Mouse (Mus musculus) midbrain, embryonic 14.5 days (tissue): ENCODE measurements around the gene Meis2. TPM values are rescaled to one million over a fixed set of nuclear protein-coding genes. Genes with fewer than 3 reads are reported as not detected.

Experiments
- ATAC-seq: fragments of 200-750 bp; cut with Nextera tagmentation; 2 replicates; pipeline ENCODE4 v1.8.0; 2017; ENCODE audit warnings: moderate number of reproducible peaks, moderate library complexity; ENCODE audit not compliant: low FRiP score, low TSS enrichment
- DNase-seq: peaks from one replicate; pipeline ENCODE4 v3.0.0-alpha.2; 2015
- H3K27ac ChIP-seq: fragments of 300-500 bp; sonication (generic); replicated peaks from 2 replicates; pipeline ENCODE4 v1.5.1; 2014; ENCODE audit warnings: mild to moderate bottlenecking, low read depth, low read length, moderate library complexity
- H3K27me3 ChIP-seq: fragments of 300-500 bp; sonication (generic); 2 replicates; pipeline ENCODE4 v1.6.1; 2014; ENCODE audit warnings: low read length, control low read depth, mixed read lengths; ENCODE audit not compliant: control insufficient read depth, insufficient read depth
- H3K36me3 ChIP-seq: fragments of 300-500 bp; sonication (generic); 2 replicates; pipeline ENCODE4 v1.6.1; 2014; ENCODE audit warnings: low read length, control low read depth; ENCODE audit not compliant: control insufficient read depth, insufficient read depth
- H3K4me1 ChIP-seq: fragments of 300-500 bp; sonication (generic); 2 replicates; pipeline ENCODE4 v1.6.1; 2014; ENCODE audit warnings: mild to moderate bottlenecking, antibody characterized with exemption, low read length, control low read depth; ENCODE audit not compliant: control insufficient read depth, insufficient read depth
- H3K4me2 ChIP-seq: fragments of 300-500 bp; sonication (generic); 2 replicates; pipeline ENCODE4 v1.6.1; 2014; ENCODE audit warnings: mild to moderate bottlenecking, low read length, moderate library complexity
- H3K4me3 ChIP-seq: fragments of 300-500 bp; sonication (generic); replicated peaks from 2 replicates; pipeline ENCODE4 v1.5.1; 2014; ENCODE audit warnings: low read depth, low read length
- H3K9ac ChIP-seq: fragments of 300-500 bp; sonication (generic); replicated peaks from 2 replicates; pipeline ENCODE4 v1.6.1; 2014; ENCODE audit warnings: mild to moderate bottlenecking, low read length, moderate library complexity
- H3K9me3 ChIP-seq: fragments of 300-500 bp; sonication (generic); 2 replicates; pipeline ENCODE4 v1.6.1; 2016; ENCODE audit warnings: low read length, control low read depth, mixed read lengths; ENCODE audit not compliant: control insufficient read depth
- WGBS: fragments of 180-500 bp; shearing (Covaris S2); extraction: QIAGEN DNeasy Blood & Tissue Kit; methylation state at CpG from one replicate; pipeline ENCODE4 v1.1.7; 2014; 5-methylcytosine and 5-hydroxymethylcytosine counted together
- polyA plus RNA-seq: library from polyadenylated mRNA; unstranded; fragments of >200 nt; fragmentation: Nextera tagmentation; extraction: Ambion mirVana; gene quantifications from 2 replicates; pipeline ENCODE4 v1.2.1, GENCODE M21; 2014

The Meis2 gene
- polyA plus RNA-seq, 1 experiment from 2014 or later = 84.9 TPM

GRCm38 (mm10) chr2:116071571-116072320 is 6.1 kb upstream of the Meis2 start:
- Histone ChIP-seq H3K9ac (peak overlapping the region; percentile 74), H3K9me3 (no peaks in the 10 kb centered on the region), H3K4me1 (no peaks in the 10 kb centered on the region; the same call in 1 of the 2 replicates), H3K4me3 (peak overlapping the region; percentile 66), H3K4me2 (peak overlapping the region; percentile 59), H3K36me3 (no peaks in the 10 kb centered on the region), H3K27me3 (peaks cover 11% of the 10 kb centered on the region), H3K27ac (peak overlapping the region; percentile 84)
- WGBS = under 1% methylated on average over 25 of the region's 25 CpGs
- no peak for ATAC-seq
- peak; percentile 94 for DNase-seq

- Histone ChIP-seq H3K4me2 (peak overlapping the region; percentile 59), H3K4me1 (no peaks in the 10 kb centered on the region; the same call in 1 of the 2 replicates), H3K9ac (peak overlapping the region; percentile 74), H3K4me3 (peak overlapping the region; percentile 66), H3K36me3 (no peaks in the 10 kb centered on the region), H3K27me3 (peaks cover 11% of the 10 kb centered on the region), H3K9me3 (no peaks in the 10 kb centered on the region), H3K27ac (peak overlapping the region; percentile 84)
- WGBS = 6% methylated on average over 10 of the region's 10 CpGs
- DNase-seq (peak; percentile 26), ATAC-seq (no peak)
Observed at GRCm38 (mm10) chr2:116070614-116071425, 5.2 kb upstream of the Meis2 start.

- Histone ChIP-seq H3K36me3 (no peaks in the 10 kb centered on the region), H3K9me3 (no peaks in the 10 kb centered on the region), H3K9ac (peak overlapping the region; percentile 74), H3K27ac (peak overlapping the region; percentile 84), H3K4me3 (peak overlapping the region; percentile 66), H3K4me1 (no peaks in the 10 kb centered on the region), H3K27me3 (peaks cover 11% of the 10 kb centered on the region), H3K4me2 (peak overlapping the region; percentile 59)
- ATAC-seq = no peak
- 7% methylated on average over 8 of the region's 8 CpGs for WGBS
- peak; percentile 35 for DNase-seq
Observed at GRCm38 (mm10) chr2:116069451-116070225, 4.0 kb upstream of the Meis2 start.

GRCm38 (mm10) chr2:116068901-116069300 is 3.3 kb upstream of the Meis2 start:
- WGBS = 8% methylated on average over 7 of the region's 7 CpGs
- peak; percentile 28 for DNase-seq

DNA sequence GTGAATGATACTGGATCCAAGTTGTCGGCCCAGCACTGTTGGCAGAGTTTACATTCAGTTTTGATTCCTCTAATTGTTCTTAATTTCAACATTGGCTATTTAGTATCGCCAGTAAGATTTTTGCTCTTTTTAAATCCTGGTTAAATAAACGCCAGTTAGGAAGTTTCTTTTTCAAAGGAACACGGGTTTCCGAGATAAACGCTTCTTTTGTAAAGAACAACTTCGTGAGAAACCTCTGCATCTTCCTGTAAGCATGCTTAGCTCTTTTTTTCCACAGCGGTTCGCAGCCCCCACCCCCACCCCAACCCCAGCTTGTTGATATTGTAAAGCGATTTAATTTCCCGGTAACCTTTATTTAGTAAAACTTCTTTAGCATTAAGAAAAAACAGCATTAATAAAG is 2.8 kb upstream of the Meis2 start:
- Histone ChIP-seq H3K9me3 (no peaks in the 10 kb centered on the region), H3K4me2 (peak overlapping the region; percentile 59), H3K9ac (peak overlapping the region; percentile 74), H3K27ac (peak overlapping the region; percentile 93), H3K27me3 (peaks cover 11% of the 10 kb centered on the region), H3K4me3 (peak overlapping the region; percentile 66), H3K4me1 (no peaks in the 10 kb centered on the region), H3K36me3 (no peaks in the 10 kb centered on the region)
- peak; percentile 30 for DNase-seq
- 3% methylated on average over 11 of the region's 11 CpGs for WGBS
- ATAC-seq = no peak

More at GRCm38 (mm10) chr2:116068901-116069300, 3.3 kb upstream of the Meis2 start:
- no peaks in the 10 kb centered on the region for H3K9me3 ChIP-seq
- ATAC-seq = no peak
- H3K27me3 ChIP-seq = peaks cover 11% of the 10 kb centered on the region
- no peaks in the 10 kb centered on the region for H3K4me1 ChIP-seq
- H3K27ac ChIP-seq = peak overlapping the region; percentile 84
- H3K36me3 ChIP-seq = no peaks in the 10 kb centered on the region
- peak overlapping the region; percentile 66 for H3K4me3 ChIP-seq
- peak overlapping the region; percentile 74 for H3K9ac ChIP-seq
- H3K4me2 ChIP-seq = peak overlapping the region; percentile 59

- peak; percentile 58 for DNase-seq
- Histone ChIP-seq H3K4me1 (no peaks in the 10 kb centered on the region), H3K9me3 (no peaks in the 10 kb centered on the region), H3K4me3 (peak overlapping the region; percentile 66), H3K36me3 (no peaks in the 10 kb centered on the region), H3K4me2 (peak overlapping the region; percentile 59), H3K27me3 (peaks cover 11% of the 10 kb centered on the region), H3K9ac (peak overlapping the region; percentile 74), H3K27ac (peak overlapping the region; percentile 93)
- ATAC-seq = no peak
- 1% methylated on average over 15 of the region's 15 CpGs for WGBS
Observed at GRCm38 (mm10) chr2:116067711-116068110, 2.1 kb upstream of the Meis2 start.

DNA sequence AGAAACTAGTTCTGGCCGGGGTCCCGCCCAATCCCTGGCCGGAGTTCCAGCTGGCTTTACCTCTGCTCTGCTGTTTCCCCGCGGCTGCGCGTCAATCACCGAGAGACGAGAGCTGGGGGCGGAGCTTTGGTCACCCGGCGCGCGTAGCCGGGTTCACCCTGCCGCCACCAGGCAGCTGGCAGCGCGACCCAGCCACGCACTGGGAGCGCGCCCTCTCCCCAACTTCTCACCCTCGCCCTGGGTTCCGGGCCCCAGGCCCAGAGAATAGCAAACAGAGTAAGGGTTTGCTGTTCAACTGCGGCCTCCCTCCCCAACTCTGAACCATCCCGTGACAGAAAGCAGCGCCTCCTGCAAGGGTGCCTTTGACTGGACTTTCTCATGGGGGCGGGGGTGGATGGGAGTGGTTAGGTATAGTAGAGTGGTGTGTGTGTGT is 1.4 kb upstream of the Meis2 start:
- H3K27me3 ChIP-seq = peaks cover 11% of the 10 kb centered on the region
- ATAC-seq = peak; percentile 67

More for the DNA sequence above, 1.4 kb upstream of the Meis2 start:
- peak overlapping the region; percentile 74 for H3K9ac ChIP-seq
- H3K27ac ChIP-seq = peak overlapping the region; percentile 93
- peak overlapping the region; percentile 66 for H3K4me3 ChIP-seq
- no peaks in the 10 kb centered on the region for H3K9me3 ChIP-seq
- DNase-seq = peak; percentile 90
- no peaks in the 10 kb centered on the region for H3K36me3 ChIP-seq
- no peaks in the 10 kb centered on the region for H3K4me1 ChIP-seq
- 0% methylated on average over 27 of the region's 27 CpGs for whole genome bisulfite sequencing
- peak overlapping the region; percentile 59 for H3K4me2 ChIP-seq
